Comparison of ENCODE assay signal across 29 mouse cellular contexts in the genomic region with DNA sequence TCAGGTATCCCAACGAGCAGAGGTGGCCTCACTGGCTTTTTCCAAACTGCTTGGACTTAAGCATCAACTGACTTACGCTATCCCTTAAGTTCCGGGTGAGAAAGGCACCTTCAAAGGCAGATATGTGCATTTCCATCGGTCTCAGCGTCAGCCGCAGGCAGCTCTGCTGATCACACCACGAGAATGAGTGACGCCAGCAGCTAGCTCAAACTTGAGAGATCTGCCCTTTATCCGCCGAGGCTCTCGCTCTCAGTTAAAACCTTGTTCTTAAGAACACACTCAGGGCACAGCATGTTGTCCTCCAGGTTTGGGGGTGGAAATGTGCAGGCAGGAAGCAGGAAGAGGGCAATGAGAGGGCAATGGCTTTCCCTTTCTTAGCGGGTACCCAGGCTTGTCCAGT. TPM values are rescaled to one million over a fixed set of nuclear protein-coding genes. Genes with fewer than 3 reads are reported as not detected.
A peak's percentile ranks its signal among the peaks of the same experiment; 100 is the strongest.
DNase-seq lines count a peak whose midpoint lies in the region; ATAC-seq and TF ChIP-seq lines count a peak whose summit lies in the region.
"Had no signal": no experiment of that assay in that cellular context is flagged by ENCODE, and none has a peak within 500 bp of the region (broad histone marks: within the 10 kb centered on the region; RNA-seq: fewer than 3 reads in every experiment).

No protein-coding gene starts in this region.

- DNase-seq in midbrain, postnatal 0 days (ENCODE audit: low spot score): no peak
- peak; percentile 26 for DNase-seq in thymus, postnatal 25 days
- DNase-seq in thymus, adult 18-20 months: no peak
- DNase-seq in induced T-regulatory cell, adult 2 months (ENCODE audit: low read depth): peak; percentile 78
- DNase-seq in testis, postnatal 10 days (ENCODE audit: low spot score): no peak
- DNase-seq: adrenal gland, postnatal 25 days; cerebellum, adult 2 months; cerebellum, postnatal 10 days; embryo, embryonic 11 days; gastrocnemius, postnatal 36 days; heart, adult 11 months; heart, postnatal 36 days had no signal

- 0 out of 2 replicates have a peak overlapping the region, but pooled peaks have one; percentile 11 for H3K9ac ChIP-seq in midbrain, embryonic 12.5 days (replicated peaks)
- no peak overlapping the region for H3K9ac ChIP-seq in midbrain, postnatal 0 days (replicated peaks; ENCODE audit: low read length, poor library complexity, severe bottlenecking)
- H3K9ac ChIP-seq in kidney, embryonic 16.5 days (replicated peaks; ENCODE audit: low read length): no peak overlapping the region
- H3K9ac ChIP-seq: embryonic facial prominence, embryonic 15.5 days; forebrain, embryonic 15.5 days; heart, embryonic 13.5 days; hindbrain, embryonic 15.5 days had no signal

- no peak for TF ChIP-seq CTCF in midbrain, postnatal 0 days (IDR thresholded peaks at IDR 0.05)

- H3K4me2 ChIP-seq in midbrain, embryonic 12.5 days (replicated peaks): no peak overlapping the region
- no peak overlapping the region for H3K4me2 ChIP-seq in midbrain, postnatal 0 days (ENCODE audit: low read depth, low read length, poor library complexity, severe bottlenecking)
- H3K4me2 ChIP-seq in kidney, embryonic 16.5 days (replicated peaks; ENCODE audit: low read depth, low read length): no peak overlapping the region
- H3K4me2 ChIP-seq: embryonic facial prominence, embryonic 15.5 days; forebrain, embryonic 15.5 days; heart, embryonic 13.5 days; hindbrain, embryonic 15.5 days had no signal

- H3K4me1 ChIP-seq in midbrain, embryonic 12.5 days: no peaks in the 10 kb centered on the region
- H3K4me1 ChIP-seq in midbrain, postnatal 0 days (ENCODE audit: insufficient read depth, low read length): no peaks in the 10 kb centered on the region
- 0 out of 2 replicates have a peak, but pooled peaks cover 4% of the 10 kb centered on the region for H3K4me1 ChIP-seq in kidney, embryonic 16.5 days (ENCODE audit: insufficient read depth, low read length)
- H3K4me1 ChIP-seq: embryonic facial prominence, embryonic 15.5 days; forebrain, embryonic 15.5 days; hindbrain, embryonic 15.5 days had no signal

- H3K36me3 ChIP-seq in midbrain, embryonic 12.5 days: no peaks in the 10 kb centered on the region
- H3K36me3 ChIP-seq in midbrain, postnatal 0 days (ENCODE audit: insufficient read depth, low read length): no peaks in the 10 kb centered on the region
- H3K36me3 ChIP-seq in kidney, embryonic 16.5 days (ENCODE audit: insufficient read depth, low read length): no peaks in the 10 kb centered on the region
- H3K36me3 ChIP-seq: embryonic facial prominence, embryonic 15.5 days; forebrain, embryonic 15.5 days; G1E; heart, embryonic 13.5 days; hindbrain, embryonic 15.5 days had no signal

- H3K27me3 ChIP-seq in midbrain, embryonic 12.5 days: no peaks in the 10 kb centered on the region
- no peaks in the 10 kb centered on the region for H3K27me3 ChIP-seq in midbrain, postnatal 0 days (ENCODE audit: insufficient read depth, low read length)
- H3K27me3 ChIP-seq in kidney, embryonic 16.5 days (ENCODE audit: insufficient read depth, low read length): no peaks in the 10 kb centered on the region
- H3K27me3 ChIP-seq: embryonic facial prominence, embryonic 15.5 days; forebrain, embryonic 15.5 days; hindbrain, embryonic 15.5 days had no signal

- H3K9me3 ChIP-seq in midbrain, embryonic 12.5 days: no peaks in the 10 kb centered on the region
- no peaks in the 10 kb centered on the region for H3K9me3 ChIP-seq in midbrain, postnatal 0 days (ENCODE audit: low read length)
- no peaks in the 10 kb centered on the region for H3K9me3 ChIP-seq in kidney, embryonic 16.5 days (ENCODE audit: low read length)
- H3K9me3 ChIP-seq: embryonic facial prominence, embryonic 15.5 days; forebrain, embryonic 15.5 days; G1E; heart, embryonic 13.5 days; hindbrain, embryonic 15.5 days had no signal

- ATAC-seq in midbrain, embryonic 12.5 days (ENCODE audit: low FRiP score, low read depth): no peak
- no peak for ATAC-seq in midbrain, postnatal 0 days (ENCODE audit: low FRiP score)
- ATAC-seq in kidney, embryonic 16.5 days (ENCODE audit: low FRiP score, low TSS enrichment): no peak
- ATAC-seq in megakaryocyte, adult 5-6 weeks (ENCODE audit: poor library complexity, severe bottlenecking): no peak
- ATAC-seq: forebrain, embryonic 15.5 days had no signal

- WGBS in midbrain, embryonic 12.5 days: 82% methylated on average over 12 of the region's 12 CpGs
- WGBS in midbrain, postnatal 0 days: 80% methylated on average over 12 of the region's 12 CpGs
- 77% methylated on average over 12 of the region's 12 CpGs for WGBS in kidney, embryonic 16.5 days

- no peak overlapping the region for H3K4me3 ChIP-seq in midbrain, embryonic 12.5 days
- H3K4me3 ChIP-seq in midbrain, postnatal 0 days (ENCODE audit: low read depth, low read length): no peak overlapping the region
- H3K4me3 ChIP-seq in kidney, embryonic 16.5 days (ENCODE audit: low read length): no peak overlapping the region
- H3K4me3 ChIP-seq: embryonic facial prominence, embryonic 15.5 days; erythroblast, embryonic 14.5 days; forebrain, embryonic 15.5 days; heart, embryonic 13.5 days; hindbrain, embryonic 15.5 days had no signal

- H3K27ac ChIP-seq in midbrain, embryonic 12.5 days (replicated peaks): no peak overlapping the region
- H3K27ac ChIP-seq in midbrain, postnatal 0 days (ENCODE audit: low read depth, low read length): no peak overlapping the region
- H3K27ac ChIP-seq in kidney, embryonic 16.5 days (ENCODE audit: low read length): no peak overlapping the region
- H3K27ac ChIP-seq: embryonic facial prominence, embryonic 15.5 days; forebrain, embryonic 15.5 days; heart, embryonic 13.5 days; hindbrain, embryonic 15.5 days had no signal

RNA-seq across cellular contexts. Expression of gene Igsf23, which starts 1.6 kb away (rescaled TPM):
- polyA plus RNA-seq in midbrain, embryonic 12.5 days (2016; fragmentation: Nextera tagmentation; extraction: Ambion mirVana): not detected in 2 replicates
- total RNA-seq in midbrain, postnatal 0 days (2014; rRNA removed): not detected in 2 replicates
- polyA plus RNA-seq in midbrain, postnatal 0 days (2015; fragmentation: Nextera tagmentation; extraction: Ambion mirVana): not detected in 2 replicates
- polyA plus RNA-seq in kidney, embryonic 16.5 days (2015; fragmentation: Nextera tagmentation; extraction: Ambion mirVana): 0.21 TPM in 1 of 2 replicates, not detected in the other
- total RNA-seq in megakaryocyte, adult 5-6 weeks (2015): 0.31 TPM in 1 of 2 replicates, not detected in the other
- total RNA-seq in megakaryocyte, adult 5-6 weeks (2017): 0.11 TPM in 1 of 2 replicates, not detected in the other
- total RNA-seq: adrenal gland, adult 18-20 months; adrenal gland, postnatal 25 days; gastrocnemius, adult 8-10 months; gastrocnemius, postnatal 36 days had no signal
- polyA plus RNA-seq: cerebellum, adult 2 months; embryonic facial prominence, embryonic 11.5 days; erythroblast, embryonic 14.5 days; forebrain, embryonic 15.5 days; G1E; hindbrain, embryonic 11.5 days; hindbrain, embryonic 15.5 days had no signal

RNA-seq across cellular contexts. Expression of gene Ceacam20, which starts 16.3 kb away (rescaled TPM):
- not detected in 2 replicates for polyA plus RNA-seq in midbrain, embryonic 12.5 days (2016; fragmentation: Nextera tagmentation; extraction: Ambion mirVana)
- not detected in 2 replicates for total RNA-seq in midbrain, postnatal 0 days (2014; rRNA removed)
- not detected in 2 replicates for polyA plus RNA-seq in midbrain, postnatal 0 days (2015; fragmentation: Nextera tagmentation; extraction: Ambion mirVana)
- not detected in 2 replicates for polyA plus RNA-seq in kidney, embryonic 16.5 days (2015; fragmentation: Nextera tagmentation; extraction: Ambion mirVana)
- total RNA-seq in megakaryocyte, adult 5-6 weeks (2015): not detected in 2 replicates
- not detected in 2 replicates for total RNA-seq in megakaryocyte, adult 5-6 weeks (2017)
- total RNA-seq: adrenal gland, adult 18-20 months; adrenal gland, postnatal 25 days; common myeloid progenitor, adult 5-6 weeks; G1E; gastrocnemius, adult 8-10 months; gastrocnemius, postnatal 36 days; heart, postnatal 36 days had no signal
- polyA plus RNA-seq: C2C12; cerebellum, adult 2 months; embryonic facial prominence, embryonic 11.5 days; embryonic facial prominence, embryonic 15.5 days; erythroblast, embryonic 14.5 days; forebrain, embryonic 11.5 days; forebrain, embryonic 15.5 days; G1E; heart, embryonic 13.5 days; heart, postnatal 0 days; hindbrain, embryonic 11.5 days; hindbrain, embryonic 15.5 days had no signal

RNA-seq across cellular contexts. Expression of gene Pvr, which starts 28.0 kb away (rescaled TPM):
- 3.4 and 3.7 TPM in 2 replicates for polyA plus RNA-seq in midbrain, embryonic 12.5 days (2016; fragmentation: Nextera tagmentation; extraction: Ambion mirVana)
- total RNA-seq in midbrain, postnatal 0 days (2014; rRNA removed): 11.0 and 14.7 TPM in 2 replicates
- polyA plus RNA-seq in midbrain, postnatal 0 days (2015; fragmentation: Nextera tagmentation; extraction: Ambion mirVana): 7.1 and 7.7 TPM in 2 replicates
- 11.8 and 16.0 TPM in 2 replicates for polyA plus RNA-seq in kidney, embryonic 16.5 days (2015; fragmentation: Nextera tagmentation; extraction: Ambion mirVana)
- total RNA-seq in megakaryocyte, adult 5-6 weeks (2015): 7.8 TPM in 2 replicates
- total RNA-seq in megakaryocyte, adult 5-6 weeks (2017): 7.6 TPM in 2 replicates
- polyA plus RNA-seq: G1E had no signal

RNA-seq across cellular contexts. Expression of gene Nlrp9b, which starts 42.3 kb away (rescaled TPM):
- not detected in 2 replicates for polyA plus RNA-seq in midbrain, embryonic 12.5 days (2016; fragmentation: Nextera tagmentation; extraction: Ambion mirVana)
- total RNA-seq in midbrain, postnatal 0 days (2014; rRNA removed): not detected in 2 replicates
- not detected in 2 replicates for polyA plus RNA-seq in midbrain, postnatal 0 days (2015; fragmentation: Nextera tagmentation; extraction: Ambion mirVana)
- polyA plus RNA-seq in kidney, embryonic 16.5 days (2015; fragmentation: Nextera tagmentation; extraction: Ambion mirVana): not detected in 2 replicates
- not detected in 2 replicates for total RNA-seq in megakaryocyte, adult 5-6 weeks (2015)
- total RNA-seq in megakaryocyte, adult 5-6 weeks (2017): not detected in 2 replicates
- total RNA-seq: adrenal gland, adult 18-20 months; adrenal gland, postnatal 25 days; common myeloid progenitor, adult 5-6 weeks; gastrocnemius, adult 8-10 months; gastrocnemius, postnatal 36 days; heart, postnatal 36 days had no signal
- polyA plus RNA-seq: C2C12; cerebellum, adult 2 months; embryonic facial prominence, embryonic 11.5 days; embryonic facial prominence, embryonic 15.5 days; erythroblast, embryonic 14.5 days; forebrain, embryonic 11.5 days; forebrain, embryonic 15.5 days; G1E; heart, embryonic 13.5 days; heart, postnatal 0 days; hindbrain, embryonic 11.5 days; hindbrain, embryonic 15.5 days had no signal

Comparison
In these comparisons a context has a peak if more than half of its experiments do, and no peak if none do; other contexts are left out.
1. DNase-seq: peak in thymus, postnatal 25 days (single experiment) and induced T-regulatory cell, adult 2 months (single experiment); none in midbrain, postnatal 0 days (single experiment), thymus, adult 18-20 months (0 of 2) and testis, postnatal 10 days (single experiment).